Comparison of ENCODE assay signal across 26 mouse cellular contexts in the genomic region with DNA sequence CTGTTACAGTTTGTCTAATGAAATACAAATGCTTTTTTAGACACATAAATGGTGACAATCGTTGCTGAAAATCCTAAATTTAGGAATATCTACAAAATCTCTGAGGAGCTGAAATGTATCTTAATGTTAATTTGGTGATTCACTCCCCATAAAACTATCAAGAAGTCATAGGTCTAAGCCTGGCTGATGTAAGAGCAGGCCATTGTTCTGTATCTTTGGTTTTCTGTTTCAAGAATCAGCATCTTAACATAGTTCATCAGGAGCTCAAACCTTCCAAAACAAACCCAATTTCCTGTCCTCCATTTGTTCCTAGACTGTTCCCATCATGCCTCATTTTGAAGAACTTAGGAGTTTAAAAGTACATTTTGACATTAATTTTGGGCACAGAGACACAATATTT.
"Had no signal": no experiment of that assay in that cellular context is flagged by ENCODE, and none has a peak within 500 bp of the region (broad histone marks: within the 10 kb centered on the region; RNA-seq: fewer than 3 reads in every experiment).

No protein-coding gene starts in this region.

- H3K27me3 ChIP-seq: embryonic facial prominence, embryonic 12.5 days; embryonic facial prominence, embryonic 13.5 days; embryonic facial prominence, embryonic 15.5 days; forebrain, embryonic 12.5 days; forebrain, embryonic 13.5 days; forebrain, embryonic 15.5 days had no signal

- H3K4me3 ChIP-seq: embryonic facial prominence, embryonic 10.5 days; embryonic facial prominence, embryonic 12.5 days; embryonic facial prominence, embryonic 13.5 days; embryonic facial prominence, embryonic 15.5 days; erythroblast, embryonic 14.5 days; forebrain, embryonic 10.5 days; forebrain, embryonic 12.5 days; forebrain, embryonic 13.5 days; forebrain, embryonic 15.5 days; gastrocnemius, adult 2 months; heart, adult 2 months had no signal

- DNase-seq: cerebellum, adult 8-10 months; cerebellum, adult 9-10 months; cerebellum, adult 9-11 months; cerebellum, postnatal 10 days; cerebellum, postnatal 14 days; cerebellum, postnatal 25 days; cerebellum, postnatal 36 days; embryo, embryonic 11 days; forebrain, postnatal 0 days; gastrocnemius, adult 2 months; gastrocnemius, postnatal 10 days; gastrocnemius, postnatal 14 days; gastrocnemius, postnatal 25 days; gastrocnemius, postnatal 36 days; heart, adult 11 months; heart, adult 18-20 months; heart, adult 2 months had no signal

- H3K4me2 ChIP-seq: embryonic facial prominence, embryonic 12.5 days; embryonic facial prominence, embryonic 13.5 days; embryonic facial prominence, embryonic 15.5 days; forebrain, embryonic 12.5 days; forebrain, embryonic 13.5 days; forebrain, embryonic 15.5 days had no signal

- H3K36me3 ChIP-seq: embryonic facial prominence, embryonic 10.5 days; embryonic facial prominence, embryonic 12.5 days; embryonic facial prominence, embryonic 13.5 days; embryonic facial prominence, embryonic 15.5 days; forebrain, embryonic 10.5 days; forebrain, embryonic 12.5 days; forebrain, embryonic 15.5 days had no signal
